8 mouse cellular contexts compared by ENCODE assay signal in genomic region chr8:107424597-107425229, GRCm38 (mm10). TPM values are rescaled to one million over a fixed set of nuclear protein-coding genes. Genes with fewer than 3 reads are reported as not detected.
DNase-seq lines count a peak whose midpoint lies in the region; ATAC-seq and TF ChIP-seq lines count a peak whose summit lies in the region.

Nob1 (minus strand) TSS chr8:107425051.

- ATAC-seq in embryonic facial prominence, embryonic 15.5 days (ENCODE audit: insufficient number of reproducible peaks, low FRiP score, low TSS enrichment, low read depth): peak; percentile 97
- ATAC-seq in kidney, embryonic 14.5 days (ENCODE audit: low FRiP score, low TSS enrichment): peak; percentile 99
- peak; percentile 98 for ATAC-seq in limb, embryonic 15.5 days (ENCODE audit: insufficient number of reproducible peaks, low FRiP score, low TSS enrichment, low read depth)

- H3K9me3 ChIP-seq in embryonic facial prominence, embryonic 15.5 days (replicated peaks): no peaks in the 10 kb centered on the region
- H3K9me3 ChIP-seq in kidney, embryonic 14.5 days (ENCODE audit: control insufficient read depth, low read length): no peaks in the 10 kb centered on the region
- H3K9me3 ChIP-seq in limb, embryonic 15.5 days: no peaks in the 10 kb centered on the region

- H3K4me3 ChIP-seq in bone marrow, adult 2 months (replicated peaks; ENCODE audit: control insufficient read depth, low read depth, low read length): peak within 1 kb of the TSS; percentile 88
- peak within 1 kb of the TSS; percentile 68 for H3K4me3 ChIP-seq in embryonic facial prominence, embryonic 15.5 days (replicated peaks)
- peak within 1 kb of the TSS; percentile 89 for H3K4me3 ChIP-seq in kidney, embryonic 14.5 days (ENCODE audit: low read length)
- H3K4me3 ChIP-seq in limb, embryonic 15.5 days: peak within 1 kb of the TSS; percentile 88

- H3K4me1 ChIP-seq in bone marrow, adult 2 months (ENCODE audit: control insufficient read depth, insufficient read depth, low read length): no peaks in the 10 kb centered on the region; the same call in 1 of the 2 replicates
- H3K4me1 ChIP-seq in embryonic facial prominence, embryonic 15.5 days: peaks cover 22% of the 10 kb centered on the region
- peaks cover 4% of the 10 kb centered on the region for H3K4me1 ChIP-seq in kidney, embryonic 14.5 days (ENCODE audit: control insufficient read depth, insufficient read depth, low read length)
- H3K4me1 ChIP-seq in limb, embryonic 15.5 days: peaks cover 18% of the 10 kb centered on the region

- peak within 1 kb of the TSS; percentile 58 for H3K27ac ChIP-seq in bone marrow, adult 2 months (ENCODE audit: control insufficient read depth, insufficient read depth, low read depth, low read length, poor library complexity)
- H3K27ac ChIP-seq in embryonic facial prominence, embryonic 15.5 days (replicated peaks): peak within 1 kb of the TSS; percentile 49
- H3K27ac ChIP-seq in kidney, embryonic 14.5 days (ENCODE audit: low read depth, low read length): peak within 1 kb of the TSS; percentile 25
- peak within 1 kb of the TSS; percentile 74 for H3K27ac ChIP-seq in limb, embryonic 15.5 days

- H3K4me2 ChIP-seq in embryonic facial prominence, embryonic 15.5 days (replicated peaks): peak within 1 kb of the TSS; percentile 57
- H3K4me2 ChIP-seq in kidney, embryonic 14.5 days (replicated peaks; ENCODE audit: low read depth, low read length): peak within 1 kb of the TSS; percentile 79
- H3K4me2 ChIP-seq in limb, embryonic 15.5 days: peak within 1 kb of the TSS; percentile 70

- H3K27me3 ChIP-seq in embryonic facial prominence, embryonic 15.5 days: no peaks in the 10 kb centered on the region
- H3K27me3 ChIP-seq in kidney, embryonic 14.5 days (ENCODE audit: control insufficient read depth, insufficient read depth, low read length): no peaks in the 10 kb centered on the region
- H3K27me3 ChIP-seq in limb, embryonic 15.5 days: no peaks in the 10 kb centered on the region

- 1% methylated on average over 50 of the region's 50 CpGs for WGBS in bone marrow, adult 2 months
- WGBS in embryonic facial prominence, embryonic 15.5 days: under 1% methylated on average over 50 of the region's 50 CpGs
- WGBS in kidney, embryonic 14.5 days: under 1% methylated on average over 50 of the region's 50 CpGs
- under 1% methylated on average over 50 of the region's 50 CpGs for whole genome bisulfite sequencing in limb, embryonic 15.5 days

- peak; percentile 75; the same call in 1 of the 2 replicates for TF ChIP-seq POLR2A in bone marrow, adult 2 months (IDR thresholded peaks at IDR 0.05; ENCODE audit: borderline replicate concordance, control insufficient read depth, low read depth, low read length)

- peak; percentile 97 for DNase-seq in 416B (ENCODE audit: low read depth)
- DNase-seq in heart, adult 9 months (ENCODE audit: low spot score in 2 of 2): peak; percentile 94 to 96
- peak; percentile 85 to 91 for DNase-seq in monocyte, adult 2 months (ENCODE audit: low read depth in 1 of 2, low spot score in 2 of 2)
- DNase-seq in spleen, postnatal 36 days (ENCODE audit: low spot score in 2 of 2): peak; percentile 95

- peak; percentile 93 for TF ChIP-seq CTCF in bone marrow, adult 2 months (IDR thresholded peaks at IDR 0.05; ENCODE audit: control insufficient read depth, insufficient read depth, low read length)

- peaks cover 24% of the 10 kb centered on the region for H3K36me3 ChIP-seq in embryonic facial prominence, embryonic 15.5 days
- H3K36me3 ChIP-seq in kidney, embryonic 14.5 days (ENCODE audit: control insufficient read depth, insufficient read depth, low read length): peaks cover 27% of the 10 kb centered on the region
- peaks cover 31% of the 10 kb centered on the region for H3K36me3 ChIP-seq in limb, embryonic 15.5 days

- H3K9ac ChIP-seq in embryonic facial prominence, embryonic 15.5 days: peak within 1 kb of the TSS; percentile 67
- H3K9ac ChIP-seq in kidney, embryonic 14.5 days (ENCODE audit: low read depth, low read length): peak within 1 kb of the TSS; percentile 85
- peak within 1 kb of the TSS; percentile 72 for H3K9ac ChIP-seq in limb, embryonic 15.5 days

RNA-seq across cellular contexts. Expression of gene Nob1, which starts in this region (rescaled TPM):
- polyA plus RNA-seq in bone marrow, adult 2 months (2011; ENCODE audit: insufficient read depth, insufficient read length, low replicate concordance, missing spikeins): 20.5 and 28.4 TPM in 2 replicates
- 79.1 and 84.7 TPM in 2 replicates for polyA plus RNA-seq in embryonic facial prominence, embryonic 15.5 days (2015; fragmentation: Nextera tagmentation; extraction: Ambion mirVana)
- 84.5 and 85.3 TPM in 2 replicates for polyA plus RNA-seq in kidney, embryonic 14.5 days (2014; fragmentation: Nextera tagmentation; extraction: Ambion mirVana)
- polyA plus RNA-seq in limb, embryonic 15.5 days (2015; fragmentation: Nextera tagmentation; extraction: Ambion mirVana): 78.5 and 84.8 TPM in 2 replicates

Comparison
In these comparisons a context has a peak if more than half of its experiments do, and no peak if none do; other contexts are left out.
1. Peak in every context shown above with its lines: DNase-seq, ATAC-seq, H3K4me3 ChIP-seq and H3K27ac ChIP-seq.